Mouse (Mus musculus): ENCODE data around the gene Dhx8. TPM values are rescaled to one million over a fixed set of nuclear protein-coding genes. Genes with fewer than 3 reads are reported as not detected.

Gene Dhx8
- polyA plus RNA-seq, 1 experiment from 2014 or later, result 16.3 TPM

DNA sequence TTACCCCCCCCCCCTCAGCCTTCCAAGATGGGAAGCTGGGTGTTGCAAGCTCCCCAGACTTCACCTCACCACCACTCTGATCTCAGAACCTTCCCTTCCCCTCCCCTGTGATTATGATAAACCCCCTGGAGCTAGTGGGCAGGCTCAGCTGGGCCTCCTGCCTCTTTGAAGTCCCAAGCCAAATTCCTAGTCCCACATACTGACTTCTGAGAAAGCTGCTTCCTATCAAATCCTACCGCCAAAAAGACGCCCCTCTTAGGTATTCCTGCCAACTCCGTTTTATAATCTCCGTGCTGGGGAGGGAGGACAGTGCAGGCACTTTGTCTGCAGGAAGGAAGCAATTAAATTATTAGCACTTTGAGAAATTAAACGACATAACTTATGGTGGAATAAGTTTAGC, 68.7 kb downstream of the Dhx8 start:
- Histone ChIP-seq H3K4me1 (ENCODE audit: control insufficient read depth, low read depth, low read length) (no peaks in the 10 kb centered on the region), H3K36me3 (ENCODE audit: control insufficient read depth, insufficient read depth) (no peaks in the 10 kb centered on the region), H3K9me3 (replicated peaks; ENCODE audit: control insufficient read depth, low read length) (no peaks in the 10 kb centered on the region), H3K4me3 (ENCODE audit: low read depth, low read length) (no peak overlapping the region), H3K27ac (ENCODE audit: low read length) (no peak overlapping the region), H3K27me3 (ENCODE audit: control insufficient read depth, insufficient read depth, low read depth, low read length) (no peaks in the 10 kb centered on the region; the same call in 1 of the 2 replicates), H3K4me2 (ENCODE audit: low read depth, low read length) (no peak overlapping the region), H3K9ac (ENCODE audit: low read depth, low read length) (no peak overlapping the region)
- 14% methylated on average over 5 of the region's 5 CpGs for WGBS (ENCODE audit: insufficient replicate concordance)
- no peak for ATAC-seq (ENCODE audit: low read depth)

GRCm38 (mm10) chr11:101805113-101805704, 72.5 kb downstream of the Dhx8 start:
- no peaks in the 10 kb centered on the region for H3K36me3 ChIP-seq (ENCODE audit: control insufficient read depth, insufficient read depth)
- 59% methylated on average over 8 of the region's 8 CpGs for WGBS (ENCODE audit: insufficient replicate concordance)
- no peak overlapping the region for H3K4me2 ChIP-seq (ENCODE audit: low read depth, low read length)
- ATAC-seq (ENCODE audit: low read depth), result no peak
- H3K4me3 ChIP-seq (ENCODE audit: low read depth, low read length), result no peak overlapping the region
- no peaks in the 10 kb centered on the region for H3K9me3 ChIP-seq (replicated peaks; ENCODE audit: control insufficient read depth, low read length)
- H3K27me3 ChIP-seq (ENCODE audit: control insufficient read depth, insufficient read depth, low read depth, low read length), result no peaks in the 10 kb centered on the region; the same call in none of the 2 replicates
- H3K4me1 ChIP-seq (ENCODE audit: control insufficient read depth, low read depth, low read length), result no peaks in the 10 kb centered on the region
- no peak overlapping the region for H3K27ac ChIP-seq (ENCODE audit: low read length)
- no peak overlapping the region for H3K9ac ChIP-seq (ENCODE audit: low read depth, low read length)

GRCm38 (mm10) chr11:101806741-101807140, 74.0 kb downstream of the Dhx8 start:
- Histone ChIP-seq H3K4me3 (ENCODE audit: low read depth, low read length) (no peak overlapping the region), H3K9ac (ENCODE audit: low read depth, low read length) (no peak overlapping the region), H3K4me1 (ENCODE audit: control insufficient read depth, low read depth, low read length) (no peaks in the 10 kb centered on the region), H3K36me3 (ENCODE audit: control insufficient read depth, insufficient read depth) (no peaks in the 10 kb centered on the region), H3K9me3 (replicated peaks; ENCODE audit: control insufficient read depth, low read length) (no peaks in the 10 kb centered on the region), H3K4me2 (ENCODE audit: low read depth, low read length) (no peak overlapping the region), H3K27ac (ENCODE audit: low read length) (no peak overlapping the region), H3K27me3 (ENCODE audit: control insufficient read depth, insufficient read depth, low read depth, low read length) (no peaks in the 10 kb centered on the region; the same call in none of the 2 replicates)
- 61% methylated on average over 12 of the region's 12 CpGs for WGBS (ENCODE audit: insufficient replicate concordance)
- no peak for ATAC-seq (ENCODE audit: low read depth)

- no peak overlapping the region for H3K9ac ChIP-seq (ENCODE audit: low read depth, low read length)
- no peak overlapping the region for H3K4me3 ChIP-seq (ENCODE audit: low read depth, low read length)
- no peaks in the 10 kb centered on the region for H3K36me3 ChIP-seq (ENCODE audit: control insufficient read depth, insufficient read depth)
- WGBS (ENCODE audit: insufficient replicate concordance), result 73% methylated on average over 10 of the region's 10 CpGs
- H3K27me3 ChIP-seq (ENCODE audit: control insufficient read depth, insufficient read depth, low read depth, low read length), result no peaks in the 10 kb centered on the region; the same call in 1 of the 2 replicates
- H3K4me2 ChIP-seq (ENCODE audit: low read depth, low read length), result no peak overlapping the region
- no peak overlapping the region for H3K27ac ChIP-seq (ENCODE audit: low read length)
- no peak for ATAC-seq (ENCODE audit: low read depth)
- no peaks in the 10 kb centered on the region for H3K9me3 ChIP-seq (replicated peaks; ENCODE audit: control insufficient read depth, low read length)
- H3K4me1 ChIP-seq (ENCODE audit: control insufficient read depth, low read depth, low read length), result no peaks in the 10 kb centered on the region
Measured at GRCm38 (mm10) chr11:101807266-101807665, 74.5 kb downstream of the Dhx8 start.

DNA sequence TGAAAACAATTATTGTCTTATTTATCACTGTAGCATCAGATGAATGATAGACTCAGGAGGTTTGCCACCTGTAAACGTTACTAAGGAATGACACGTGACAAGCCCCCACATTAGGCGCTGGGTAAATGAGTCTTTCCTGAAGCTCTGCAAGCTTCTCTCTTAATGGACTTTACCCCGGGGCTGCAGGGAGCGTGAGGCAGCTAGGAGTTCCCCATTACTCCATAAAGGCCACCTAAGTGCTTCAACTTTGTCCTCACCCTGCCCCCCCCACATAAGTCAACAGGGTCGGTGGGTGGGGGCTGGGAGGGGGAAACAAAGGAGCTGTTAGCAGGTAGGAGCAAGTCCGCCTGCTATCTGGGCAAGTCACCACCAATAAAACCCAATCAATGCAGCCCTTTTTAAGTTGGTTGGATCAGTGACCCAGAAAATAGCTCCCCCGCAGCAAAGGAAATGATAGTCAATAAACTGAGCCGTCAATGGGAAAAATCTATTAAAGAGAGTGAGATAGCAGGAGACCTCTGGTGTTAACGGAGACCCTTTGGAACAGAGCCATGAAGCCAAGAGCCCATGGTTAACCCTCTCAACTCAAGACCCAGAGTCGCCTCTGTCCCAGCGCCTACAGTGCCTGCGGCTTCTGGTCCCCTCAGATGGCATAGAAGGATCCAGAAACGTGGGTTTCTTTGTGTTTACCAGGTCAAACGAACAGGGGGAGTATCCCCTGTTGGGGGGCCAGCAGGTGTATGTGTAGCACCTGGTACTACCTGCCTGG, 76.5 kb downstream of the Dhx8 start:
- no peaks in the 10 kb centered on the region for H3K4me1 ChIP-seq (ENCODE audit: control insufficient read depth, low read depth, low read length)
- ATAC-seq (ENCODE audit: low read depth), result no peak
- no peaks in the 10 kb centered on the region for H3K36me3 ChIP-seq (ENCODE audit: control insufficient read depth, insufficient read depth)
- H3K9me3 ChIP-seq (replicated peaks; ENCODE audit: control insufficient read depth, low read length), result no peaks in the 10 kb centered on the region
- H3K27me3 ChIP-seq (ENCODE audit: control insufficient read depth, insufficient read depth, low read depth, low read length), result peaks cover 8% of the 10 kb centered on the region; the same call in 1 of the 2 replicates
- no peak overlapping the region for H3K4me3 ChIP-seq (ENCODE audit: low read depth, low read length)
- H3K4me2 ChIP-seq (ENCODE audit: low read depth, low read length), result no peak overlapping the region
- H3K27ac ChIP-seq (ENCODE audit: low read length), result no peak overlapping the region
- H3K9ac ChIP-seq (ENCODE audit: low read depth, low read length), result no peak overlapping the region
- 30% methylated on average over 15 of the region's 15 CpGs for WGBS (ENCODE audit: insufficient replicate concordance)

GRCm38 (mm10) chr11:101813259-101813658, 80.5 kb downstream of the Dhx8 start:
- H3K9me3 ChIP-seq (replicated peaks; ENCODE audit: control insufficient read depth, low read length), result no peaks in the 10 kb centered on the region
- peaks cover 17% of the 10 kb centered on the region for H3K27me3 ChIP-seq (ENCODE audit: control insufficient read depth, insufficient read depth, low read depth, low read length)
- WGBS (ENCODE audit: insufficient replicate concordance), result 5% methylated on average over 7 of the region's 7 CpGs
- H3K4me2 ChIP-seq (ENCODE audit: low read depth, low read length), result no peak overlapping the region
- no peak for ATAC-seq (ENCODE audit: low read depth)
- H3K4me1 ChIP-seq (ENCODE audit: control insufficient read depth, low read depth, low read length), result no peaks in the 10 kb centered on the region
- no peak overlapping the region for H3K27ac ChIP-seq (ENCODE audit: low read length)
- H3K36me3 ChIP-seq (ENCODE audit: control insufficient read depth, insufficient read depth), result no peaks in the 10 kb centered on the region
- no peak overlapping the region for H3K4me3 ChIP-seq (ENCODE audit: low read depth, low read length)
- H3K9ac ChIP-seq (ENCODE audit: low read depth, low read length), result no peak overlapping the region

GRCm38 (mm10) chr11:101814375-101815102, 81.8 kb downstream of the Dhx8 start:
- ATAC-seq (ENCODE audit: low read depth), result no peak
- Histone ChIP-seq H3K4me3 (ENCODE audit: low read depth, low read length) (no peak overlapping the region), H3K4me1 (ENCODE audit: control insufficient read depth, low read depth, low read length) (no peaks in the 10 kb centered on the region), H3K9me3 (replicated peaks; ENCODE audit: control insufficient read depth, low read length) (no peaks in the 10 kb centered on the region), H3K9ac (ENCODE audit: low read depth, low read length) (no peak overlapping the region), H3K36me3 (ENCODE audit: control insufficient read depth, insufficient read depth) (no peaks in the 10 kb centered on the region), H3K4me2 (ENCODE audit: low read depth, low read length) (no peak overlapping the region), H3K27me3 (ENCODE audit: control insufficient read depth, insufficient read depth, low read depth, low read length) (peaks cover 17% of the 10 kb centered on the region), H3K27ac (ENCODE audit: low read length) (no peak overlapping the region)
- WGBS (ENCODE audit: insufficient replicate concordance), result 18% methylated on average over 23 of the region's 23 CpGs

- ATAC-seq (ENCODE audit: low read depth), result no peak
Measured at GRCm38 (mm10) chr11:101815103-101816085, 82.7 kb downstream of the Dhx8 start.

More at GRCm38 (mm10) chr11:101815103-101816085, 82.7 kb downstream of the Dhx8 start:
- Histone ChIP-seq H3K27me3 (ENCODE audit: control insufficient read depth, insufficient read depth, low read depth, low read length) (peaks cover 17% of the 10 kb centered on the region), H3K4me2 (ENCODE audit: low read depth, low read length) (no peak overlapping the region), H3K9me3 (replicated peaks; ENCODE audit: control insufficient read depth, low read length) (peaks cover 4% of the 10 kb centered on the region; the same call in 1 of the 2 replicates), H3K27ac (ENCODE audit: low read length) (no peak overlapping the region), H3K4me1 (ENCODE audit: control insufficient read depth, low read depth, low read length) (no peaks in the 10 kb centered on the region), H3K4me3 (ENCODE audit: low read depth, low read length) (no peak overlapping the region), H3K36me3 (ENCODE audit: control insufficient read depth, insufficient read depth) (no peaks in the 10 kb centered on the region), H3K9ac (ENCODE audit: low read depth, low read length) (no peak overlapping the region)
- WGBS (ENCODE audit: insufficient replicate concordance), result 18% methylated on average over 22 of the region's 22 CpGs
